Mouse (Mus musculus) ES-Bruce4 (cell line): ENCODE results near the gene Cobl.

ENCODE experiments used
- CTCF ChIP-seq: IDR thresholded peaks from one replicate; pipeline ENCODE4 v1.8.1; 2011; ENCODE audit warnings: low read depth, low read length
- EP300 ChIP-seq: IDR thresholded peaks from 2 replicates; pipeline ENCODE4 v1.6.1; 2011; ENCODE audit warnings: low read depth, low read length; ENCODE audit not compliant: insufficient read depth
- POLR2A ChIP-seq: IDR thresholded peaks from one replicate; pipeline ENCODE4 v1.8.1; 2011; ENCODE audit warnings: low read length; ENCODE audit not compliant: insufficient read depth

- TF ChIP-seq CTCF (no peak), POLR2A (no peak), EP300 (no peak)
These were observed 19.5 kb downstream of the Cobl start for GRCm38 (mm10) chr11:12445222-12445621.
